Comparison of ENCODE assay signal across 6 mouse cellular contexts in the genomic region with DNA sequence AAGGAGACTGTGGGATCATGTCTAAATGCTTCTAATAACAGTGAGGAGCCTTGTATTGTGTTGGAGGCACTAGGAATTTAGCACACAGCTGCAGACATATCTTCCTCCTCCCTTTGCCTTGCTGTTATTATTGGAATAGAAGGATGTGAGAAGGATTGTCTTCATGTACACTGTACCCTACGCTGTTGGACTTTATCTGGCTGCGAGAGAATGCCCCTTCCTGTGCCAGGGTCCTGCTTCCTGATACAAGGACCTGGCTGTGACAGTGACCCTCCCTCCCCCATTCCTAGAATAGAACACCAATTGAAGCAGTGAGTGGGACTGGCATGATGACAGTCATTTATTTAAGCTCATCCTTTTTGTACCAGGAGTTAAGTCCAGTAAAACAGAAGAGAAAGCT.
"Had no signal": no experiment of that assay in that cellular context is flagged by ENCODE, and none has a peak within 500 bp of the region (broad histone marks: within the 10 kb centered on the region; RNA-seq: fewer than 3 reads in every experiment).

No protein-coding gene starts in this region.

- DNase-seq: kidney, adult 8-10 months; kidney, postnatal 25 days; layer of hippocampus, postnatal 36 days; lung, postnatal 14 days; right cerebral cortex, postnatal 14 days; thymus, postnatal 36 days had no signal
